Mouse (Mus musculus) forebrain, embryonic 12.5 days (tissue): ENCODE measurements around the gene Gm20388. TPM values are rescaled to one million over a fixed set of nuclear protein-coding genes. Genes with fewer than 3 reads are reported as not detected.

ENCODE experiments used
- ATAC-seq: fragments of 200-750 bp; cut with Nextera tagmentation; 2 replicates; pipeline ENCODE4 v1.8.0; 2017; ENCODE audit warnings: moderate TSS enrichment; ENCODE audit not compliant: low FRiP score
- H3K27ac ChIP-seq: fragments of 300-500 bp; sonication (generic); 2 replicates; pipeline ENCODE4 v1.5.1; 2016; ENCODE audit warnings: mild to moderate bottlenecking
- H3K27me3 ChIP-seq: fragments of 300-500 bp; sonication (generic); 2 replicates; pipeline ENCODE4 v1.6.1; 2016; ENCODE audit warnings: mild to moderate bottlenecking
- H3K36me3 ChIP-seq: fragments of 300-500 bp; sonication (generic); replicated peaks from 2 replicates; pipeline ENCODE4 v1.6.1; 2016; ENCODE audit warnings: mild to moderate bottlenecking
- H3K4me1 ChIP-seq: fragments of 300-500 bp; sonication (generic); 2 replicates; pipeline ENCODE4 v1.6.1; 2016
- H3K4me2 ChIP-seq: fragments of 300-500 bp; sonication (generic); 2 replicates; pipeline ENCODE4 v1.6.1; 2016; ENCODE audit warnings: mild to moderate bottlenecking, moderate library complexity
- H3K4me3 ChIP-seq: fragments of 300-500 bp; sonication (generic); replicated peaks from 2 replicates; pipeline ENCODE4 v1.5.1; 2016; ENCODE audit warnings: mild to moderate bottlenecking
- H3K9ac ChIP-seq: fragments of 300-500 bp; sonication (generic); 2 replicates; pipeline ENCODE4 v1.6.1; 2016; ENCODE audit warnings: mild to moderate bottlenecking
- H3K9me3 ChIP-seq: fragments of 300-500 bp; sonication (generic); 2 replicates; pipeline ENCODE4 v1.6.1; 2016
- WGBS: fragments of 180-500 bp; shearing (Covaris S2); methylation state at CpG from one replicate; pipeline ENCODE4 v1.1.7; 2016; 5-methylcytosine and 5-hydroxymethylcytosine counted together
- polyA plus RNA-seq: library from polyadenylated mRNA; unstranded; fragments of >200 nt; fragmentation: Nextera tagmentation; extraction: Ambion mirVana; gene quantifications from 2 replicates; pipeline ENCODE4 v1.2.1, GENCODE M21; 2016

Gene Gm20388
- polyA plus RNA-seq, 1 experiment from 2014 or later: not detected

GRCm38 (mm10) chr8:120278009-120278408 is 367.4 kb downstream of the Gm20388 start:
- no peaks in the 10 kb centered on the region for H3K36me3 ChIP-seq
- H3K9me3 ChIP-seq: no peaks in the 10 kb centered on the region
- no peak overlapping the region for H3K4me2 ChIP-seq
- ATAC-seq: no peak
- H3K9ac ChIP-seq: no peak overlapping the region
- no peak overlapping the region for H3K27ac ChIP-seq
- H3K4me3 ChIP-seq: no peak overlapping the region
- 72% methylated on average over 14 of the region's 14 CpGs for WGBS
- peaks cover 63% of the 10 kb centered on the region for H3K4me1 ChIP-seq
- H3K27me3 ChIP-seq: peaks cover 44% of the 10 kb centered on the region

- Histone ChIP-seq H3K4me2 (no peak overlapping the region), H3K9me3 (no peaks in the 10 kb centered on the region), H3K27me3 (peaks cover 44% of the 10 kb centered on the region), H3K27ac (no peak overlapping the region), H3K36me3 (no peaks in the 10 kb centered on the region), H3K4me1 (peaks cover 77% of the 10 kb centered on the region), H3K4me3 (no peak overlapping the region), H3K9ac (no peak overlapping the region)
- ATAC-seq: no peak
- 90% methylated on average over 7 of the region's 8 CpGs for WGBS
These were observed 368.8 kb downstream of the Gm20388 start for GRCm38 (mm10) chr8:120279418-120279817.

DNA sequence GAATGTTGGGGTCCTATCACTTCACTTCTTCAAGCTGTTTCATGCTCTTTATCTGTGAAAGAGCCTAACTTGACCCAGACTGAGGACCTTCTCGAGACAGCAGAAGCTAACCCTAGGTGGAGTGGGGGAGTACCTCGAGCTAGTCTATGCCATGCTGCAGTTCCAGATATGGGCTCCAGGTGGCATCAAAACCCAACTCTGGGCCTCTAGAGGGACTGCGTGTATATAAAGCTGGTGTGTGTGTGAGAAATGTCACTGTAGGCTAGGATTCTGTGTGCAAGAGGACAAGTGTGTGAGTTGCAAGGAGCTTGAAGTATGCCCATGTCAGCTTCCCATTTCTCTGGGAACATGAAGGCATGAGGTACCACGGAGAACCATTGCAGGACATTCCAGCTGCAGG is 370.8 kb downstream of the Gm20388 start:
- H3K27ac ChIP-seq: no peak overlapping the region
- no peaks in the 10 kb centered on the region for H3K9me3 ChIP-seq
- peaks cover 36% of the 10 kb centered on the region for H3K27me3 ChIP-seq
- H3K9ac ChIP-seq: no peak overlapping the region
- ATAC-seq: peak; percentile 37; the same call in 1 of the 2 replicates
- H3K4me1 ChIP-seq: peaks cover 79% of the 10 kb centered on the region
- H3K4me3 ChIP-seq: no peak overlapping the region
- 14% methylated on average over 4 of the region's 4 CpGs for WGBS
- H3K4me2 ChIP-seq: no peak overlapping the region
- H3K36me3 ChIP-seq: no peaks in the 10 kb centered on the region

DNA sequence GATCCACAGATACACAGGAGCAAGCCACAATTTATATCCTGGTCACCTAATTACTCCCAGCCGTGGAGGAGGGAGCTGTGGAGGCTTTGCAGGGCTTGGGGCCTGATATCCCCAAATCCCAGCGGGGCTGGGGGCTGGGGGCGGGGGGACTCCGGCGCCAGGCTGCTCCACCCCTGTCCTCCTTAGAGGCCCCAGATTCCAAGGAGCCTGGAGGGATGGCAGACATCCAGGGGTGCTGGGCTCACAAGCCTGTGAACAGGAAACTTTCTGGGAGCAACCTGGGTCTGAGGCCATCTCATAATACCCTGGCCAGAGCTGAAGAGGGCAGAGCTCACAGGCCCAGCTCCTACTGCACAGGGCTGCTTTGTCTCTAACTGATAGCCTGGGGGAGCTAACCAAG is 371.8 kb downstream of the Gm20388 start:
- H3K9ac ChIP-seq: no peak overlapping the region
- no peaks in the 10 kb centered on the region for H3K36me3 ChIP-seq
- no peak for ATAC-seq
- H3K27me3 ChIP-seq: peaks cover 35% of the 10 kb centered on the region
- H3K9me3 ChIP-seq: no peaks in the 10 kb centered on the region
- H3K4me1 ChIP-seq: peaks cover 70% of the 10 kb centered on the region
- H3K4me3 ChIP-seq: no peak overlapping the region
- 46% methylated on average over 5 of the region's 5 CpGs for WGBS
- peak overlapping the region; percentile 79 for H3K27ac ChIP-seq
- H3K4me2 ChIP-seq: no peak overlapping the region

DNA sequence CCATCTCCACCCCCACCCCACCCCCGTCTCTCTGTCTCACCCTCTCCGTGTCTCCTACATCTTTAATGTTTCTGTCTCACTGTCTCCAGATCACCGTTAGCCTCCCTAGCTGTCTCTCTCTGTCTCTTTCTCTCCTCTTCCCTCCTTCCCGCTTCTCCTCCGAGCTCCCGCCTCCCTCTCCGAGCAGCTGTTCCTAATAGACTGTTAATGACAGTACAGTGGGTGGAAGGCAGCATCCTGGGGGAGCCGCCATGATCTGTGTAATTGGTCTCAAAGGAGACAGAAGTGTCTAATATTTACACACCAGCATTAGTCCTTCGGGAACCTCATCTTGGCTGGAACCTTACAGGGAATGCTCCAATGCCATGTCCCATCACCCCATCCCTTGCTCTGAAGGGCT is 373.6 kb downstream of the Gm20388 start:
- Histone ChIP-seq H3K27me3 (peaks cover 20% of the 10 kb centered on the region), H3K4me2 (peak overlapping the region; percentile 13; the same call in 1 of the 2 replicates), H3K36me3 (no peaks in the 10 kb centered on the region), H3K27ac (peak overlapping the region; percentile 79), H3K4me3 (no peak overlapping the region), H3K9me3 (no peaks in the 10 kb centered on the region), H3K4me1 (peaks cover 78% of the 10 kb centered on the region), H3K9ac (peak overlapping the region; percentile 38; the same call in 1 of the 2 replicates)
- WGBS: 28% methylated on average over 9 of the region's 9 CpGs
- ATAC-seq: no peak

DNA sequence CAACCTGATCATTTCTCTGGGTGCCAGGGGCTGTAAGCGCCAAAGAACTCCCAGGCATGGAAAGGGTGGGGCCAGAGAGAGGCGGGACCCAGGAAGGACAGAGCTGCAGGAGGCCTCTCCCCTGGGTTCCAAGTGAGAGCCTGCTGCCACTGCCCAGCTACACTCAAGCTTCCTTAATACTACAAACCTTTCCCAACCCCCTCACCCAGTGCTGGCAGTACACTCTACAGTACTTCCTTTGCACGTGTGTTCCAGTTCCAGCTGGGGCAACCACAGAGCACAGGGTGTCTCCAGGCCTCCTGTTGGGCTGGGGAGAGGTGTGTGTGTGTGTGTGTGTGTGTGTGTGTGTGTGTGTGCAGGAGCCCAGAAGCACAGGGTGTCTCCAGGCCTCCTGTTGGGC is 374.4 kb downstream of the Gm20388 start:
- WGBS: 57% methylated on average over 3 of the region's 3 CpGs
- H3K9ac ChIP-seq: no peak overlapping the region

DNA sequence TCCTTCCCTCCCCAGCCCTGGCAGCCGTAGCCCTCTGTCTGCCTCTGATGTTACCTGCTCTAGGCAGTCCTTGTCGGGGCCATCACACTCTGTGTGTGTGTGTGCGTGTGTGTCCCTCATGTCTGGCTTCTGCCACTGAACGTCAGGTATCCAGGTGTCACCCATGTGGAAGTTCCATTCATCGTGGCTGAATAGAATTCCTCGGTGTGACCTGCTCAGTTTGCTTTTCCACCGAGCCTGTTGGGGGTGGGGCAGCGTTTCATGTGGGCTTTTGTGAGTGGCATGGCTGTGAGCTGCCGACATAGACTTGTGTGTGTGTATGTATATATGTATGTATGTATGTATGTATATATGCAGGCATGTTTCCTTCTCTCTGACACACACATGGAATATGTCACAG is 375.2 kb downstream of the Gm20388 start:
- Histone ChIP-seq H3K4me3 (no peak overlapping the region), H3K36me3 (no peaks in the 10 kb centered on the region), H3K4me2 (no peak overlapping the region), H3K4me1 (peaks cover 85% of the 10 kb centered on the region), H3K9ac (no peak overlapping the region), H3K27ac (no peak overlapping the region), H3K9me3 (no peaks in the 10 kb centered on the region), H3K27me3 (peaks cover 19% of the 10 kb centered on the region)
- 67% methylated on average over 9 of the region's 9 CpGs for WGBS
- ATAC-seq: no peak

More for the DNA sequence above, 374.4 kb downstream of the Gm20388 start:
- H3K4me1 ChIP-seq: peaks cover 85% of the 10 kb centered on the region
- H3K27ac ChIP-seq: peak overlapping the region; percentile 79
- H3K36me3 ChIP-seq: no peaks in the 10 kb centered on the region
- no peak overlapping the region for H3K4me3 ChIP-seq
- H3K4me2 ChIP-seq: no peak overlapping the region
- H3K9me3 ChIP-seq: no peaks in the 10 kb centered on the region
- peaks cover 23% of the 10 kb centered on the region for H3K27me3 ChIP-seq
- no peak for ATAC-seq

- peaks cover 86% of the 10 kb centered on the region for H3K4me1 ChIP-seq
- 44% methylated on average over 21 of the region's 21 CpGs for WGBS
These were observed 377.7 kb downstream of the Gm20388 start for GRCm38 (mm10) chr8:120288122-120288908.

GRCm38 (mm10) chr8:120289191-120289590 is 378.6 kb downstream of the Gm20388 start:
- Histone ChIP-seq H3K27me3 (peaks cover 6% of the 10 kb centered on the region; the same call in 1 of the 2 replicates), H3K4me2 (no peak overlapping the region), H3K9me3 (no peaks in the 10 kb centered on the region), H3K4me3 (no peak overlapping the region), H3K36me3 (no peaks in the 10 kb centered on the region), H3K4me1 (peaks cover 86% of the 10 kb centered on the region), H3K9ac (0 out of 2 replicates have a peak overlapping the region, but pooled peaks have one; percentile 21), H3K27ac (peak overlapping the region; percentile 59; the same call in 1 of the 2 replicates)
- ATAC-seq: no peak
- 83% methylated on average over 7 of the region's 7 CpGs for WGBS

More at GRCm38 (mm10) chr8:120288122-120288908, 377.7 kb downstream of the Gm20388 start:
- H3K4me2 ChIP-seq: no peak overlapping the region
- H3K4me3 ChIP-seq: no peak overlapping the region
- H3K9ac ChIP-seq: no peak overlapping the region
- peak overlapping the region; percentile 60; the same call in 1 of the 2 replicates for H3K27ac ChIP-seq
- H3K9me3 ChIP-seq: no peaks in the 10 kb centered on the region
- ATAC-seq: peak; percentile 27; the same call in 1 of the 2 replicates
- no peaks in the 10 kb centered on the region for H3K36me3 ChIP-seq
- peaks cover 12% of the 10 kb centered on the region; the same call in 1 of the 2 replicates for H3K27me3 ChIP-seq

- Histone ChIP-seq H3K9me3 (no peaks in the 10 kb centered on the region), H3K4me1 (peaks cover 86% of the 10 kb centered on the region), H3K36me3 (no peaks in the 10 kb centered on the region), H3K4me3 (no peak overlapping the region), H3K27ac (peak overlapping the region; percentile 59; the same call in 1 of the 2 replicates), H3K4me2 (peak overlapping the region; percentile 13; the same call in 1 of the 2 replicates), H3K27me3 (peaks cover 7% of the 10 kb centered on the region; the same call in 1 of the 2 replicates), H3K9ac (no peak overlapping the region)
- no peak for ATAC-seq
- WGBS: 47% methylated on average over 10 of the region's 10 CpGs
These were observed 379.1 kb downstream of the Gm20388 start for GRCm38 (mm10) chr8:120289698-120290181.

- H3K9ac ChIP-seq: no peak overlapping the region
- no peaks in the 10 kb centered on the region for H3K36me3 ChIP-seq
- H3K9me3 ChIP-seq: no peaks in the 10 kb centered on the region
- H3K4me3 ChIP-seq: no peak overlapping the region
- no peak overlapping the region for H3K27ac ChIP-seq
- H3K27me3 ChIP-seq: peaks cover 12% of the 10 kb centered on the region; the same call in 1 of the 2 replicates
- H3K4me1 ChIP-seq: peaks cover 86% of the 10 kb centered on the region
- ATAC-seq: no peak
- no peak overlapping the region for H3K4me2 ChIP-seq
- WGBS: 64% methylated on average over 15 of the region's 15 CpGs
These were observed 380.0 kb downstream of the Gm20388 start for GRCm38 (mm10) chr8:120290614-120291013.

DNA sequence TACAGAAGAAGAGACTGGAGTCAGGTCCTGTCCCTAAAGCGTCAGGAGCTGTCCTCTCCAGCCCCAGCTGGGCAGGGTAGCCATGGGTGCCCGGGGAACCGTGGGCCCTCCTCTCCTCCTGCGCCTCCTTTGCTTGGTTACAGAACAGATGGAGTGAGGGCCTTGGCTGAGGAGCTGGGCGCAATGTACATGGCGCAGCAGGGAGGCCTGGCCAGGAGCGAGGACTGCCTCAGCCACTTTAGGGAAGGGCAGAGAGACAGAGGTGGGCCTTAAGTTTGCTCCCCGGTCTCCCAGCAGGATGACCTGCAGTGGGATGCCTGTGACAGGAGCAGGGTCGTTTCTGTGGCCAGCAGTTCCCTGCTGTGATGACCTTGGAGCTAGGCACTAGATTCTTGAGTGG is 381.0 kb downstream of the Gm20388 start:
- H3K9me3 ChIP-seq: no peaks in the 10 kb centered on the region
- H3K4me1 ChIP-seq: peaks cover 87% of the 10 kb centered on the region
- H3K27me3 ChIP-seq: peaks cover 18% of the 10 kb centered on the region; the same call in 1 of the 2 replicates
- peak overlapping the region; percentile 87; the same call in 1 of the 2 replicates for H3K27ac ChIP-seq
- H3K36me3 ChIP-seq: no peaks in the 10 kb centered on the region
- H3K4me3 ChIP-seq: no peak overlapping the region
- H3K9ac ChIP-seq: no peak overlapping the region
- WGBS: 78% methylated on average over 9 of the region's 9 CpGs
- no peak overlapping the region for H3K4me2 ChIP-seq
- no peak for ATAC-seq
